Mouse (Mus musculus): ENCODE results near the gene Camkk2. TPM values are rescaled to one million over a fixed set of nuclear protein-coding genes. Genes with fewer than 3 reads are reported as not detected.

The Camkk2 gene
- polyA plus RNA-seq, 1 experiment from 2014 or later: 29.2 TPM

DNA sequence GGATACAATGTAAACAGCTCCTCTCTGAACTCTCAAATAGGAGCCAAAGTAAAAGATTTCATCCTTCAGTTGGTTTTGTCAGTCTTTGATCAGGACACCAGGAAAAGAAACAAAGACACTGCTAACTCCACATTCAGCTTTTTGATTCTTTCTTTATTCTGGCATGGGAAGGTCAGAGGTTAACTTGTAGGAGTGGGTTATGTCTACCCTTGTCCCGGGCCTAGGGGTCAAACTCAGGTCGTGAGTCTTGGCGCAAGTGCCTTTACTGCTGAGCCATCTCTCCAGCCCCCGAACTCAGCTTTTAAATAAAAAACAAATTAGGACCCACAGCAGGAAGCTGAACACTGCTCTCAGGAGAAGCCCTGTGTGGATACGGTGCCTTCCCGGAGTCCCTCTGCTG, 23.1 kb downstream of the Camkk2 start:
- Histone ChIP-seq H3K4me2 (replicated peaks; ENCODE audit: low read depth, low read length) (no peak overlapping the region), H3K9me3 (ENCODE audit: low read length) (no peaks in the 10 kb centered on the region), H3K4me1 (ENCODE audit: insufficient read depth, low read depth, low read length) (no peaks in the 10 kb centered on the region), H3K9ac (replicated peaks; ENCODE audit: low read depth) (no peak overlapping the region), H3K27me3 (replicated peaks; ENCODE audit: insufficient read depth, low read length) (no peaks in the 10 kb centered on the region), H3K27ac (ENCODE audit: low read length) (no peak overlapping the region), H3K36me3 (ENCODE audit: insufficient read depth, low read length) (peaks cover 5% of the 10 kb centered on the region; the same call in 1 of the 2 replicates), H3K4me3 (ENCODE audit: low read depth, low read length) (no peak overlapping the region)
- TF ChIP-seq CTCF (IDR thresholded peaks at IDR 0.05): no peak
- no peak for TF ChIP-seq EP300 (IDR thresholded peaks at IDR 0.05)
- no peak for DNase-seq (ENCODE audit: low spot score)
- 76% methylated on average over 6 of the region's 6 CpGs for WGBS
- no peak for ATAC-seq

DNA sequence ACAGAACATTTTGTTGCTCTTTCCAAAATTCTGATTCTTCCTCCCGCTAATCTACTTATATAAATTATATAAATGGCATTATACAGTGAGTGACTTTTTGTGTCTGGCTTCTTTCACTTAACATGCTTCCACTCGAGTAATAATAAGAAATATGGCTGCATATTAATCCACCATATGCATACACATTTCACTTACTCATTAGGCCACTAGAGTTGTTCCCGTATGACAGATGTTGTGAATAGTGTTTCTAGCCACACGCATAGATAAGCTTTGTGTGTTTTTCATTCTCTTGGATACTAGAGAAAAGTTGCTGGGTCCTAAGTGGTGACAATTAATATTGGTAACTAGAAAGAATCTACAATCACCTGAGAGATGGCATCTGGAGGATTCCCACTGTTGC, 23.6 kb downstream of the Camkk2 start:
- DNase-seq (ENCODE audit: low spot score) (no peak), ATAC-seq (no peak)
- Histone ChIP-seq H3K9me3 (ENCODE audit: low read length) (no peaks in the 10 kb centered on the region), H3K27me3 (replicated peaks; ENCODE audit: insufficient read depth, low read length) (no peaks in the 10 kb centered on the region), H3K9ac (replicated peaks; ENCODE audit: low read depth) (no peak overlapping the region), H3K27ac (ENCODE audit: low read length) (no peak overlapping the region), H3K4me1 (ENCODE audit: insufficient read depth, low read depth, low read length) (no peaks in the 10 kb centered on the region), H3K4me2 (replicated peaks; ENCODE audit: low read depth, low read length) (no peak overlapping the region), H3K36me3 (ENCODE audit: insufficient read depth, low read length) (peaks cover 5% of the 10 kb centered on the region; the same call in 1 of the 2 replicates), H3K4me3 (ENCODE audit: low read depth, low read length) (no peak overlapping the region)
- WGBS: 94% methylated on average over 4 of the region's 4 CpGs
- TF ChIP-seq EP300 (IDR thresholded peaks at IDR 0.05): no peak
- TF ChIP-seq CTCF (IDR thresholded peaks at IDR 0.05): no peak

DNA sequence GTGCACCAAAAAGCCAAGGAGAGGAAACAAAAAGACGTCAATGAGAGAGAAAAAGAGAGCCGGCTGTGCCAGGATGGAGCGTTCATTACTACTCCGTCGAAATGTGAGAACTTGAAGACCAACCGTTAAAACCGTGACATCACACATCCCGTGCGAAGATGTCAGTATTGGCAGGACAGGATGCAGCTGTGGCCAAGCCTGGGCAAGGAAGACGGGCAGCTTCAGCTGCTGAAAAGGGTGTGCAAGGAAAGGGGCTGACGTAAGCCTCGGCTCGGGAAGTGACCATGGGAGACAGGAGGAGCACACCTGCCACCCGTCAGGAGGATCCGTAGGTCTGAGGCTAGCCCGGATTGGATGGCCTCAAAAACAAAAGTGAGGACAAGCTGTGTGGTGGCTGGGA, 24.7 kb downstream of the Camkk2 start:
- H3K4me3 ChIP-seq (ENCODE audit: low read depth, low read length): no peak overlapping the region
- WGBS: 66% methylated on average over 16 of the region's 16 CpGs
- TF ChIP-seq CTCF (IDR thresholded peaks at IDR 0.05) (no peak), EP300 (IDR thresholded peaks at IDR 0.05) (no peak)
- H3K9me3 ChIP-seq (ENCODE audit: low read length): no peaks in the 10 kb centered on the region
- ATAC-seq (peak; percentile 57), DNase-seq (ENCODE audit: low spot score) (peak; percentile 38)
- no peak overlapping the region for H3K4me2 ChIP-seq (replicated peaks; ENCODE audit: low read depth, low read length)
- no peak overlapping the region for H3K9ac ChIP-seq (replicated peaks; ENCODE audit: low read depth)
- H3K36me3 ChIP-seq (ENCODE audit: insufficient read depth, low read length): peaks cover 5% of the 10 kb centered on the region; the same call in 1 of the 2 replicates
- no peaks in the 10 kb centered on the region for H3K27me3 ChIP-seq (replicated peaks; ENCODE audit: insufficient read depth, low read length)
- no peak overlapping the region for H3K27ac ChIP-seq (ENCODE audit: low read length)
- H3K4me1 ChIP-seq (ENCODE audit: insufficient read depth, low read depth, low read length): no peaks in the 10 kb centered on the region

DNA sequence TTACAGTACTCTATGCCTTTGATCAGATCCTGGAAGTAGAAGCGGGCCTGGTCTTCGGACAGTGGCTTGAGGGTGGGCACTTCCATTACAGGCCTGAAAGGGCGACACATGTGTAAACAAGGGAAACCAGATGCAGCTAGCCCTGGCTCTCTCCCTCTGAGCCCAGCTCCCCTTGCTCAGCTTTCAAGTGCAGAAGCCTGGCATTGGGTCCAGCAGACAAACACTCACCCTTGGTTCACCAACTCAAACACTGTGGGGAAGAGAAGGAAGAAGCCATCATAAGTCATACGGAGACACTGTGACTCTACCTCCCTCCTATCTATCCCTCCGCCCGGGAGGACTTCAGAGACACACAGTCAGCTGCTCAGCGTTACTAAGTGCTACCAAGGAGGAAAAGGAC, 31.3 kb downstream of the Camkk2 start:
- peaks cover 12% of the 10 kb centered on the region; the same call in 1 of the 2 replicates for H3K36me3 ChIP-seq (ENCODE audit: insufficient read depth, low read length)
- 80% methylated on average over 7 of the region's 7 CpGs for WGBS

DNA sequence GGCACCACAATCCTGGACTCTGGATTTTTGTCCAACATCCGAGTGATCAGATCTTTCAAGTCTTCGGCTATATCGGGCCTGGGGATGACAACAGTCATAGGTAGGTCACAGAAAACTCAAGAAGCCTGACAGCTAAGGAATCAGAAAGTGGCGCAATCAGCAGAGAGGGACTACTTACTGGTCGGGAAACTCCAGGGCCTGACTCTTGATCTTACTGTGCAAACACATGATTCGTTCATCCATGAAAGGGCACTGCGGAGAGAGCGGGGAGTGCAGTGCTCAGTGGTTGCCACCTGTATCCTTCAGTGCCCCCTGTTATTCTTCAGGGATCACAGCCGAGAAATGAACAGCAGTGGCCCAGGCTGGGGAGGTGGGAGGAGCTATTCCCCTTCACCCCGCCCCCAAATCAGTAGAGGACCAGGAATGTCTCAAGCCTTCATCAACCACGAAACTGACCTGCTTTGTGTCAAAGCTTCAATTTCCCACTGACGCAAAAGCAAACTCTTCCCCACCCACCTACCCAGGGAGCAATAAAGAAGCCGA, 35.3 kb downstream of the Camkk2 start:
- Histone ChIP-seq H3K9ac (replicated peaks; ENCODE audit: low read depth) (no peak overlapping the region), H3K27ac (ENCODE audit: low read length) (no peak overlapping the region), H3K4me3 (ENCODE audit: low read depth, low read length) (no peak overlapping the region), H3K4me1 (ENCODE audit: insufficient read depth, low read depth, low read length) (no peaks in the 10 kb centered on the region), H3K36me3 (ENCODE audit: insufficient read depth, low read length) (peaks cover 12% of the 10 kb centered on the region; the same call in 1 of the 2 replicates), H3K4me2 (replicated peaks; ENCODE audit: low read depth, low read length) (no peak overlapping the region), H3K9me3 (ENCODE audit: low read length) (no peaks in the 10 kb centered on the region), H3K27me3 (replicated peaks; ENCODE audit: insufficient read depth, low read length) (no peaks in the 10 kb centered on the region)
- 65% methylated on average over 13 of the region's 13 CpGs for WGBS
- DNase-seq (ENCODE audit: low spot score) (peak; percentile 56), ATAC-seq (peak; percentile 40)
- TF ChIP-seq EP300 (IDR thresholded peaks at IDR 0.05) (no peak), CTCF (IDR thresholded peaks at IDR 0.05) (no peak)

More for the DNA sequence above, 31.3 kb downstream of the Camkk2 start:
- H3K4me3 ChIP-seq (ENCODE audit: low read depth, low read length): no peak overlapping the region
- TF ChIP-seq EP300 (IDR thresholded peaks at IDR 0.05) (no peak), CTCF (IDR thresholded peaks at IDR 0.05) (no peak)
- H3K27ac ChIP-seq (ENCODE audit: low read length): no peak overlapping the region
- no peaks in the 10 kb centered on the region for H3K27me3 ChIP-seq (replicated peaks; ENCODE audit: insufficient read depth, low read length)
- H3K9ac ChIP-seq (replicated peaks; ENCODE audit: low read depth): no peak overlapping the region
- no peaks in the 10 kb centered on the region for H3K4me1 ChIP-seq (ENCODE audit: insufficient read depth, low read depth, low read length)
- no peak overlapping the region for H3K4me2 ChIP-seq (replicated peaks; ENCODE audit: low read depth, low read length)
- no peaks in the 10 kb centered on the region for H3K9me3 ChIP-seq (ENCODE audit: low read length)
- DNase-seq (ENCODE audit: low spot score) (no peak), ATAC-seq (no peak)

DNA sequence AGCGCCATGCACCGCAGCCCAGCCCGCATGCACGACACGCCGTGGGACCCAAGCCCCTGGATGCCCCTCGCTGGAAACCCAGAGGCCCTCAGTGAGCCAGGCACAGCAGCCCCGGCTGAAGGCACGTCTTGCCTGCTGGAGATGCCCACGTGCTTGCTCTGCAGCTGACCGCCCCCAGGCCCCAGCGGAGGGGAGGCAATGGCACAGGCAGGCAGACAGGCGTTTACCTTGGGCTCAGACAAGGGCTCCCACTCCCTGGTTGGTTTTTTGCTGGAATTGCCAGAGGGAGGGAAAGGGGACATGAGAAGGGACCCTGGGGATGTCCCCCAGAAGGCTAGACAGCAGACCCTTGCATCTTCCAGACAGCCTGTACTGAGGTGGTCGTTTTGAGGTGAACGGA, 42.4 kb downstream of the Camkk2 start:
- no peaks in the 10 kb centered on the region for H3K36me3 ChIP-seq (ENCODE audit: insufficient read depth, low read length)
- H3K27ac ChIP-seq (ENCODE audit: low read length): no peak overlapping the region
- H3K4me2 ChIP-seq (replicated peaks; ENCODE audit: low read depth, low read length): no peak overlapping the region
- H3K4me1 ChIP-seq (ENCODE audit: insufficient read depth, low read depth, low read length): no peaks in the 10 kb centered on the region
- no peak overlapping the region for H3K9ac ChIP-seq (replicated peaks; ENCODE audit: low read depth)
- H3K9me3 ChIP-seq (ENCODE audit: low read length): no peaks in the 10 kb centered on the region
- ATAC-seq: no peak
- TF ChIP-seq EP300 (IDR thresholded peaks at IDR 0.05) (no peak), CTCF (IDR thresholded peaks at IDR 0.05) (no peak)
- WGBS: 79% methylated on average over 15 of the region's 15 CpGs
- DNase-seq (ENCODE audit: low spot score): no peak
- H3K4me3 ChIP-seq (ENCODE audit: low read depth, low read length): no peak overlapping the region
- H3K27me3 ChIP-seq (replicated peaks; ENCODE audit: insufficient read depth, low read length): no peaks in the 10 kb centered on the region

DNA sequence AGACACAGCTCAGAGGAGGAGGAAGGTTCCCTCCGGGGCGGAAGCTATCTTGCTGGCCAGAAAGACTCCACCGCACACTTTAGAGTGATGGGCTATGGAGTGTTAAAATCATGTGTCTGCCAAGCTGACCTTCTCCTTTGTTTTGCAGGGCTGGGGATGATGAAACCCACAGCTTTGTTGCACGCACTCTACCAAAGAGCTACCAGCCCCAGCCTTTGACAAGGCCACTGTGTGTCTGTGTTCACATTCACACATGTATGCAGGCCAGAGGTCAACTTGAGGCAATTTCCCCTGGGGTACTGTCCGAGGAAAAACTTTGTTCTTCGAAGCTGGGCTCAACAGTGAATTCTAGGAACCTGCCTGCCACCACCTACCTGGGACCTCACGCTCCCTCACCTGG, 43.4 kb downstream of the Camkk2 start:
- H3K4me1 ChIP-seq (ENCODE audit: insufficient read depth, low read depth, low read length): no peaks in the 10 kb centered on the region
- 86% methylated on average over 7 of the region's 7 CpGs for WGBS
- no peak overlapping the region for H3K27ac ChIP-seq (ENCODE audit: low read length)
- no peaks in the 10 kb centered on the region for H3K27me3 ChIP-seq (replicated peaks; ENCODE audit: insufficient read depth, low read length)
- no peak overlapping the region for H3K4me2 ChIP-seq (replicated peaks; ENCODE audit: low read depth, low read length)
- H3K9me3 ChIP-seq (ENCODE audit: low read length): no peaks in the 10 kb centered on the region
- ATAC-seq (no peak), DNase-seq (ENCODE audit: low spot score) (no peak)
- no peak overlapping the region for H3K4me3 ChIP-seq (ENCODE audit: low read depth, low read length)
- no peak for TF ChIP-seq EP300 (IDR thresholded peaks at IDR 0.05)
- no peak for TF ChIP-seq CTCF (IDR thresholded peaks at IDR 0.05)
- H3K36me3 ChIP-seq (ENCODE audit: insufficient read depth, low read length): no peaks in the 10 kb centered on the region
- H3K9ac ChIP-seq (replicated peaks; ENCODE audit: low read depth): no peak overlapping the region
